Mouse (Mus musculus) induced T-regulatory cell, adult 2 months (primary cell): ENCODE results near the gene Zfp853.

Experiments
- DNase-seq: peaks from one replicate; pipeline ENCODE4 v3.0.0-alpha.2; 2012; ENCODE audit warnings: low read depth

The Zfp853 gene

GRCm38 (mm10) chr5:143253186-143253880 lies 40.1 kb downstream of the Zfp853 start:
- DNase-seq, result peak; percentile 17

DNA sequence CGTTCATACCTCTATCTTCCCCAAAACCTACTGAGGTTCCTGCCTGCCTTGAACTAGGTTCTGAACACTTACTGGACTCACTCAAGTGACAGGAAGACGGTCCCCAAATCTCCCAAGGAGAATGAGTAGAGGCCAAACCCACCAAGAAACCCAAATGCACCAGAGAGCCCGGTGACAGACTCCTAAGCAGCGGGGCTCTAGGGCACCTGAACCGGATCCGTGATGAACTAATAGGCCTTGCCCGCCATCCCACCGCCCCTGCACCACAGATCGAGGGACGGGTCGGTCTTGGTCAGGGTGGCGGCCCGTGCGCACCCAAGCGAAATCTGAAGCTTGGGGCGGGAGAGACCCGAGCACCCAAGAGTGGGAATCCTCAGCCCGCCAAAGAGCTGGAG lies 40.6 kb downstream of the Zfp853 start:
- no peak for DNase-seq

DNA sequence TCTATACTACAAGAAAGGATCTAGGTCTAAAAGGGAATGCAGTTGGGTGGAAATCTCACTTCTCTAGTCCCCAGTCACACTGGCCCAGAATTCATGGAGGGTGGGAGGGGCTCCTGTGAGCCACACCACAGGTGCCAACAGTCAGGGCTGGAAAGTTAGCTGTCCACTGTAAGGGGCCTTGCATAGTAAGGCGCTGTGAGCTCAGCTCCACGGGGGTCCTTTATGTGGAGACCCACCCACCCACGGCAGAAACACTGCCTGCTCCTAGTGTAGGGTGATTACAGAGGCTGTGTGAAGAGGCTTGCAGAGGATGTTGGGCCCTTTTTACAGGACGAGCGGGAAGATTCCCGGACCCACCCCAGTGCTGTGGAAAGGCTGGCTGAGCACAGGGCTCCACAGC lies 41.4 kb downstream of the Zfp853 start:
- DNase-seq, result no peak

GRCm38 (mm10) chr5:143244926-143245325 lies 48.5 kb downstream of the Zfp853 start:
- no peak for DNase-seq
